Mouse (Mus musculus) splenic B cell, adult 2 months (primary cell): Measurements from ENCODE around the gene Ikbke.

Experiments
- DNase-seq: peaks from one replicate; pipeline ENCODE4 v3.0.0-alpha.2; 2011; ENCODE audit warnings: low read depth, low spot score
- H3K27me3 ChIP-seq: 2 replicates; pipeline ENCODE4 v1.6.1; 2012; ENCODE audit warnings: mild to moderate bottlenecking, low read length, moderate library complexity, mixed read lengths; ENCODE audit not compliant: control insufficient read depth, poor library complexity, insufficient read depth, severe bottlenecking
- H3K36me3 ChIP-seq: 2 replicates; pipeline ENCODE4 v1.6.1; 2012; ENCODE audit warnings: mild to moderate bottlenecking, low read length, moderate library complexity, mixed read lengths; ENCODE audit not compliant: control insufficient read depth, poor library complexity, insufficient read depth, severe bottlenecking

The Ikbke gene

DNA sequence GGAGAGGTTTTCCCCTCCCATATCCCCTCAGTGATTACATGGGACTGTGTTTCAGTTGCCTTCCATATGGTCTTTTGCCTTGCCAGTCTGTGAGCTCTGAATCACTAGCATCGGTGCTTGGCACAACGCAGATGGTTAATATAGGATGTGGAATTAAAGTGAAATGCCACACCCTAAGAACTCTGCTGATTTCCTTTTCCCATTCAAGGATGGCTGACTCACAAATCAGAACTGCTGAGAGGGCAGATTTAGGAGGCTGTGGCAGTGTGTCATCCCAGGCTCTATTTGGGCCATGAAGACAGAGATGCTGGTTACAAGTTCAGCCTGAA is 14.5 kb upstream of the Ikbke start:
- Histone ChIP-seq H3K27me3 (no peaks in the 10 kb centered on the region), H3K36me3 (no peaks in the 10 kb centered on the region)
- DNase-seq = no peak

DNA sequence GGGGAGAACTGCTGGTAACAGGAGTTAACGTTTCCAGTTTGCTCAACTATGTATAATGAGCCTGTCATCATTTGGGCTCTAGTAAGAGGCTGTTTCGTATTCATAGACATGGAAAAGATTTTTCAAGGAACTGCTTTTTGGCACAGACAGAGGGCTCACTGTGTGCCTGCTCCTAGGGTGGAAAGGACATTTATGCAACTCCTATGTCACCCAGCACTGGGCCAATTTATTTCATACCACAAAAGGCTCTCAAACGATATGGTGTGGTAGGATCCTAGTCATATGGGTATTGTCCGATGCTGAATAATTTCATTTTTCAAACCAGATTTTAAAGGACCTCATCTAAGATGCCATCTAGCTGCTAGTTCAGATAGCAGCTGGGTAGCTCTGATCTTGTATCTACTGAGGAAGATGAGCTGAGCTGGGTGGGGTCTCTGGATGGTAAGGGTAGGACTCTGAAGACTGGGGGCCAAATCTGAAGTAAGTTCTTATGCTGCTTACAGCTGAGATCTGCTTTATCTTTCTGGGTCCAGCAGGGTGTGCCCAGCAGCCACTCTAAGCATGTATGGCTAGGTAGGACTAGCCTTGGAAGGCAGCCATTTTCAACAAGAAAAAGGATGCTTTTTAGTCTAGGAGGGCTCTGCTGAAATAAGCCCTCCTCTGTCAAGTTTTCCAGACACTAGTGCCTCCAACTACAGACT is 14.0 kb upstream of the Ikbke start:
- no peak for DNase-seq
- Histone ChIP-seq H3K36me3 (no peaks in the 10 kb centered on the region), H3K27me3 (no peaks in the 10 kb centered on the region)

DNA sequence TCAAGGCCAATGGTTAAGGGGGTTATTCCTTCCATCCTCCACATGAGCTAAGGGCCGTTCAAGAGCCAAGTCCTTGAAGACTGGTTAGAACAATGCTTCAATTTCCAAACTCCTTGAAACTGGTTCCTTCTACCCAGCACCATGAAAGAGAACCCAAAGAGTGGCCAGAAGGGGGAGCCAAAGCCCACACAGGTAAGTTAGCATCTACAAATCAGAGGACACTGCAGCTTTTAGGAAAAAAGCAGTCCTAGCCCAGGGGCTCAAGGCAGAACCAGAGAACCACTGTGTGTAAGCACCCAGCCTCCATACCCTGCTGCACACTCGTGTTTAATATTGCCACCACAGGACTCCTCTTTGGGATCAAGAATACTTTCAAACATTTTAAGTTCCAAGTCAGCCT is 11.2 kb upstream of the Ikbke start:
- Histone ChIP-seq H3K27me3 (no peaks in the 10 kb centered on the region), H3K36me3 (no peaks in the 10 kb centered on the region)
- peak; percentile 83 for DNase-seq

DNA sequence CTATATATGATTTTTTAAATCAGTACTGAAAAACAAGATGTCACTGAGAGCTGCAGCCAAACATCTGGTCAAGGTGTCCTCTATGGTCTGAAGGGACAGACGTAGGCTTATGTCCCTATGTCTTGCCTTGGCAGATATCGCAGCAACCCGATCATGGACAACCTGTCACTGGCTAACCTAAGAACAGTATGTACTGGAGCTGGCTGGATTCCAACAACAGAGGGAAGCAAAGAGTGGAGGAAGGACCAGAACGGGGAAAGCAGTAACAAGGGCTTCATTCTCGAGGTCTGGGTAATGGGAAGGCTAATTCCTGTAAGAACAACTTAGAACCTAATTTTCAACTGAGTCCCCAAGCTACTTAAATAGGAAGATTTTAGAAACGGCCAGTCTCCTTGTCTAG is 9.5 kb upstream of the Ikbke start:
- no peak for DNase-seq
- no peaks in the 10 kb centered on the region for H3K27me3 ChIP-seq

DNA sequence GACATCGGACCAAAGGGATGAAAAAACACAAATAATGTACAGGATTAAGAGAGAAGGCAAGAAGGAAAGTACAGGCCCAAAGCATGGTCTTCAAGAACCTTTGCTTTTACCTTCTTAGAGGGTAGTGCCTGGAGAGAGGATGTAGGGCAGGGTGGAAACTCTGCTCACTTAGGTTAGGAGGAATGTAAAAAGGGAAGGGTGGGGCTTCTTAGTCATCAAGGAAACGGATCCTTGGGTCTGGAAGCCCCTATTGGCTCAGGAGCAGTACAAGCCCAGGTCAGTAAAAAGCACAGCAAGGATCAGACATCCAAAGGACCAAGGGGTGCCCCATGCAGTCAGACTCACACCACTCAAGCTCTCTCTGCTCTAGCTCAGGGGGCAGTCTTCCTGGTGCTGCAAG is 7.9 kb upstream of the Ikbke start:
- Histone ChIP-seq H3K27me3 (no peaks in the 10 kb centered on the region), H3K36me3 (no peaks in the 10 kb centered on the region)
- DNase-seq = no peak

More for the DNA sequence above, 9.5 kb upstream of the Ikbke start:
- H3K36me3 ChIP-seq = no peaks in the 10 kb centered on the region

DNA sequence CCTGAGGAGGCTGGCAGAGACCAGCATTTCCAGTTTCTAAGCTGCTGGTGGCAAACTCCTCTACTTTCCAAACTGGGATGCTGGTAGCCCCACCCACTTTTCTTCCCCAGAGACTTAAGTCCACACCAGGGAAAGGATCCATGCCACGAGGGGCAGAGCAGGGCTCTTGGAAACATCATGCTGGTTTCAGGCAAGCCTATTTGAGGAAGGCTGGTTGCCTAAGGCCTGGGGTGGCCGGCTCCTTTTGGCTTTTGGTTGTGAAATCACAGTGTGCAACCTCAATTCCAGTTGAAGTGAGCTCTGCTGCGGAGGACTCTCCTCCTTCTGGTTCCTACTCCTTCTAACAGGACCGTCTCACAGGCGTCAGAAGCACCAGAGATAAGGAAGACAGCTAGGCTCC is 7.4 kb upstream of the Ikbke start:
- Histone ChIP-seq H3K27me3 (no peaks in the 10 kb centered on the region), H3K36me3 (no peaks in the 10 kb centered on the region)
- DNase-seq = no peak

DNA sequence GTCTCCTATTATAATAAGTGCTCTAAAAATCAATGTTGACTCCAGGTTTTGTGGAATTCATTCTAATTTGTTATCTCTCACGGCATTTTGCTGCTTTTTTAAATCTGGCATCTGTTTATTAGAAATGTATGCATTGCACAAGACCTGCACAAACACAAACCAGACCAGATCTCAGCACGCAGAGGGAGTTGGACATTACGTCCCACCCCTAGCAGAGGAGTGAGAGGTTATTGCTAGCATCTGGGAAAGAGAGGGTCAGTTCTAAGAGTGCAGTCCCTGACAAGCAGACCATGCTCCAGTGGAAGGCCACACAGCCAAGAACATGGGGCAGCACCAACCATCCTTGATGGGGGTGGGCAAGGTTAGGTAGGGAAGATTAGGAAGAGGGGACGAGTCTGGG is 5.2 kb upstream of the Ikbke start:
- Histone ChIP-seq H3K36me3 (no peaks in the 10 kb centered on the region), H3K27me3 (no peaks in the 10 kb centered on the region)
- no peak for DNase-seq

DNA sequence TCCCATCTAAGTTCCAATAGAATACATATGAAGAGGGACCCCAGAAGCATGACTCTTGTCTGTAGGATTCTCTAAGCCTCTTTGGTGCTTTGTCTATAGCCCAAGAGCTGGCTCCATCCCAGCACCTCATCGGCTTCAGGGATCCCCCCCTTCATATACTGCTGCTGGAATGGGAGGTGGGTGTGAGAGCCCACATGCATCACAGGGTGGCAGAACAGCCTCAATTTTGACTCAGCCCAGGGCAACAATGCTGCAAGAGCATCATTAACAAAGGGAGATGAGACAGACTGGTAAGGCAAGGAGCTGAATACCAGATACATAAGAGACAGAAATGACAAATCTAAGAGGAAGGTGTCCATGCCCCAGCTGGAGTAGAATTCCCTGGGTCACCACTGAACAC is 4.8 kb upstream of the Ikbke start:
- DNase-seq = no peak
- Histone ChIP-seq H3K36me3 (no peaks in the 10 kb centered on the region), H3K27me3 (no peaks in the 10 kb centered on the region)

DNA sequence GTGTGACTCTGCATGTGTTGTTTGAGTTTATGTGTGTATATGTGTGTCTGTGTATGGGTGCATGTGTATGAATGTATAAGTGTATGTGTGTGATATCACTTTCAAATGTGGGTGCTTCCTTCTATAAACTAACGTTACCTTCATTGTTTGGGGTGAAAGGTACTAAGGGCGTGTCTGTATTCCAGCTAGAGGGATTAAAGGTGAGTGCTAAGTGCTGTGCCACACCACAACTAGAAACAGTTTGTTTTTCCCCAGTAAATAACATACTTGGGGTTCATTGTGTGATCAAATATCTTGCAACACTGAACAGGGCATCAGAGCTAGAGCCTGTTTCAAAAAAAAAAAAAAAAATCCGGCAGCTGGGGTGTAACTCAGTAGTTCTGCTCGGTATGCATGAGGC is 2.3 kb upstream of the Ikbke start:
- no peaks in the 10 kb centered on the region for H3K27me3 ChIP-seq
- H3K36me3 ChIP-seq = no peaks in the 10 kb centered on the region
- no peak for DNase-seq

DNA sequence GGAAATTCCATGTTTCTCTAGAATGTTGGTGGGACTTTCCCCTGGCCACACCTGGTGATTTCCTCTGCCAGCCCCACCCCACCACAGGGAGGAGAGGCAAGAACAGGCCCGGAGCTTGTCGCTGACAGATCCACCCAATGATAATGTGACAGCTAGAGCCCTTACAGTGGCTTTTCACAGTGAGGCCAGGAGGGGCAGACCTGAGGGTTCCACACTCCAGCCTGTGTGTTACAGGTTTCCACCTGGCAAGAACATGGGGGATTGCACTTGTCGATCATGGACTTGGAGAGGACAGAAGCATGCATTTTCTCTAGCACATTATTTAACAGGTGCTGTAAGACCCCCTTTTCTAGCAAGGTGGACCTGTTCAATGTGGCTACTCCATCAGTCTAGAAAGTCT is 874 bp upstream of the Ikbke start:
- peak; percentile 29 for DNase-seq
- H3K36me3 ChIP-seq = no peaks in the 10 kb centered on the region
- H3K27me3 ChIP-seq = no peaks in the 10 kb centered on the region

DNA sequence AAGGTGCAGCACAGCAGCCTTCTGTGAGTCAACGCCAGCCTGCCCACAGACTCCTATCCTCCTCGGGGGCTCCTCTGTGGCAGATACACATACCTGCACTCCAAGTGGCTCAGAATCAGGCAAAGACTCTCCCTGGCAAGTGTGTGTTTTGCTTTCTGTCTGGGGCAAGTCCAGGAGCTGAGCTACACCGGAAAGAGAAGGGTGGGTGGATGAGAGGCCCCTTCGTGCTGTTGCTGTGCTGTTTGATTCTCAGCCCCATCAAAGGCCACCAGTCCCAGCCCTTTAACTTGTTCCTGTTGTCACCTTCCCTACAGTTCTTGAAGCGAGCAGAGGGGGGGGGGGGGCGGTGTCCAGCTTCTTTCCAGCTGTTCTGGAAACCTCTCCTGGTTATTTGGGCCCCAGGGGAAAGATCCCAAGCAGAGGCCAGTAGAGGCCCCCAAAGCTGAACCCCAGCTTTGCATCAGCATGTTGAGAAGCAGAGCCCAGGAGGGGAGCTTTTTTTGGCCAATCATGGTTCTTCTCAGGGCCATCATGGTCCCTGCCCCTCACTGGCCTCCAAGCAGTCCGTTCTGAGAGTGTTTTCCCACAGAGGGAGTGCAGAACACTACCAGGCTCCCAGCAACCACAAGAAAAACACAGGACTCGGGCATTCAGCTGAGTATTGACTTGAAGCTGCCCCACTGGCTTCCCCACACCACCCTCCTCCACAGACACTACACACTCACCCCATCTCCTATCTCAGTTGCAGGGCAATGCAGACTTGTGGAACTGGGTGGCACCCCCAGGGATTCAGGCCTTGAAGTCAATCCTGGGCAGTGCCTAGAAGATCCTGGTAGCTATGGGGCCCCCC is 575 bp downstream of the Ikbke start:
- DNase-seq = no peak
- no peaks in the 10 kb centered on the region for H3K36me3 ChIP-seq
- H3K27me3 ChIP-seq = no peaks in the 10 kb centered on the region

DNA sequence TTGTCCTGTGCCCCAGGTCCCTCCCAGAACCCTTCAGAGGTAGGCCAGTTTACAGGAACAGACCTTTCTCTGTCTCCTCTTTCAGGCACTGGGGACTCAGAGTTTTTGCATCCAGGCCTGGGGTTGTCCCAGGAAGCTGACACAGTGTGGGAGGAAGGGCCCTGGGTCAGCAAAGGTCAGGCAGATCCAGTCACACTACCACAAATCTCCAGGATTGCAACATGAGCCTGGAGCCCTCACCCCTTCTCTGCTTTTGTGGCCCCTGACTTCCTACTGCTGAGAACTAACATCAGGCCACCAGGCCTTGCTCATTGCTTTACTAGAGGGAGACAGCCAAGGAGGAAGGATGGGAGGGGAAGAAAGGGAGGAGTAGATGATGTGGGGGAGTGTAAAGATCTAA is 2.6 kb downstream of the Ikbke start:
- no peak for DNase-seq
- no peaks in the 10 kb centered on the region for H3K27me3 ChIP-seq

DNA sequence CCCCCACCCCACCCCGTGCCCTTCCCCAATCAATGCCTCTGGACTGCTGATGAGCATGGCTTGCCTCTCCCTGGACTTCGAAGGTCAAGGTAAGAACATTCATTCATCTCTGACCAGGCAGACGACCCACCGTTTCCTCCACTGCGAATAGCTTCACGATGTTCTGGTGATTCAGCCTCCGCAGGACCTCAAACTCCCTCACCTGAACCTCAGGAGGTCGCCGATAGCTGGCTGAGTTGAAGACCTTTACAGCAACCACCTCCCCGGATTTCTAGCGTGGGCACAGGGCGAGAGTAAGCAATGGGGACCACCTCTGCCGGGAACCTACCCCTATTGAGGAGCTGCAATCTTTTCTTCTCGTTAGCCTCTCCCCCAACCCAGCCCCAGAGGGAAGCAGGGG is 3.8 kb downstream of the Ikbke start:
- Histone ChIP-seq H3K36me3 (no peaks in the 10 kb centered on the region), H3K27me3 (no peaks in the 10 kb centered on the region)
- no peak for DNase-seq

More for the DNA sequence above, 2.6 kb downstream of the Ikbke start:
- H3K36me3 ChIP-seq = no peaks in the 10 kb centered on the region

DNA sequence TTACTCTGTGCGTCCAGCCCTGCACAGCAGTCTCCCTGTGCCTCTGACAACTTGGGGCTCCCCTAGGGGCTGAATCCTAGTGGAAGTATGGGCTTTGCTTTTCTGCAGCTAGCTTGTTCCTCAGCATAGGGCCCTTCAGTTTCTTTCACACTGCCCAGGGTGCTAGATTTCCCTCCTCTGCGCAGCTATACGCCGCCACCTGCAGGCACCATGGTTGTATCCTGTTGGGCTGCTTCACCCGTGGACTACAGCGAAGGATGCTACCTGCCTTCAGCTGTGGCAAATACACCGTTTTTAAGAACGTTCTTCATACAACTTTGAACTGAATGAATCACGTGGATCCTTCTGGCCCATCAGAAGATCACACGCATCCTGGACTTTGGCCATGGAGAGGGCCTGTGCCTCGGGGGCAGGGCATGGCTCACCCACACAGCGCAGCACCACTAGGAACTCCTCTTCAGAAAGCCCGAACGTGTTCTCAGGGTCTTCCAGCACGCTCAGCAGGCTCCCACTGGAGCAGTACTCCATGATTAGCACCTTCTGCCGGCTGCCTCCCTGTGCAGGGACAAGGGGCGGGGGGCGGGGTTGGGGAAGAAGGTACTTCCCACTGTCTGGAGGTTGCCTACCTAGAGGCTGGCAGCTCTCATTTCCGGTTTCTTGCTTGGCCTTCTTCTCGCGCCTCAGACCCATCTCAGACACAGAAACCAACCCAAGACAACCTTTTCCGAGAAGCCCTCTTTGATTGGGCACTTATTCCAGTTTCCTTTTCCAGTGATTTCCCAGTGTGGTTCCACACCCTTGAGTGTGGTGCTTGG is 4.5 kb downstream of the Ikbke start:
- Histone ChIP-seq H3K36me3 (no peaks in the 10 kb centered on the region), H3K27me3 (no peaks in the 10 kb centered on the region)
- DNase-seq = no peak
